Mouse (Mus musculus) c-Kit-negative CD71-positive TER-119-positive erythroid progenitor cells, embryonic 14.5 days (primary cell): ENCODE results near the gene Mfng.

ENCODE experiments used
- DNase-seq: peaks from one replicate; pipeline ENCODE4 v3.0.0-alpha.2; 2013; ENCODE audit warnings: low read depth, low spot score

Mfng gene

GRCm38 (mm10) chr15:78755966-78756725, 17.1 kb downstream of the Mfng start:
- DNase-seq = no peak

- DNase-seq = no peak
These were observed 18.0 kb downstream of the Mfng start for GRCm38 (mm10) chr15:78755226-78755625.

GRCm38 (mm10) chr15:78754144-78754543, 19.1 kb downstream of the Mfng start:
- no peak for DNase-seq

- peak; percentile 33 for DNase-seq
These were observed 20.3 kb downstream of the Mfng start for GRCm38 (mm10) chr15:78752991-78753390.

GRCm38 (mm10) chr15:78750608-78751350, 22.5 kb downstream of the Mfng start:
- no peak for DNase-seq

GRCm38 (mm10) chr15:78749855-78750254, 23.4 kb downstream of the Mfng start:
- no peak for DNase-seq

GRCm38 (mm10) chr15:78744206-78744605, 29.1 kb downstream of the Mfng start:
- DNase-seq = peak; percentile 12

- DNase-seq = no peak
These were observed 30.4 kb downstream of the Mfng start for GRCm38 (mm10) chr15:78742831-78743230.

- DNase-seq = no peak
These were observed 32.6 kb downstream of the Mfng start for GRCm38 (mm10) chr15:78740662-78741061.

GRCm38 (mm10) chr15:78737146-78737545, 36.1 kb downstream of the Mfng start:
- DNase-seq = no peak

- DNase-seq = no peak
These were observed 36.6 kb downstream of the Mfng start for GRCm38 (mm10) chr15:78736681-78737100.

GRCm38 (mm10) chr15:78736181-78736579, 37.1 kb downstream of the Mfng start:
- no peak for DNase-seq

- DNase-seq = no peak
These were observed 37.7 kb downstream of the Mfng start for GRCm38 (mm10) chr15:78735431-78736180.

GRCm38 (mm10) chr15:78731830-78732229, 41.4 kb downstream of the Mfng start:
- no peak for DNase-seq

- DNase-seq = no peak
These were observed 42.8 kb downstream of the Mfng start for GRCm38 (mm10) chr15:78730315-78731049.

GRCm38 (mm10) chr15:78726697-78727096, 46.6 kb downstream of the Mfng start:
- no peak for DNase-seq

- no peak for DNase-seq
These were observed 52.7 kb downstream of the Mfng start for GRCm38 (mm10) chr15:78720532-78720931.

GRCm38 (mm10) chr15:78720094-78720493, 53.2 kb downstream of the Mfng start:
- DNase-seq = no peak

- no peak for DNase-seq
These were observed 53.9 kb downstream of the Mfng start for GRCm38 (mm10) chr15:78719416-78719815.

- DNase-seq = no peak
These were observed 54.7 kb downstream of the Mfng start, which contains the start of gene Elfn2 for GRCm38 (mm10) chr15:78718290-78719250. Elfn2 (minus strand) TSS chr15:78718771.
